Mouse (Mus musculus): ENCODE results near the gene Chmp4b.

Chmp4b gene

DNA sequence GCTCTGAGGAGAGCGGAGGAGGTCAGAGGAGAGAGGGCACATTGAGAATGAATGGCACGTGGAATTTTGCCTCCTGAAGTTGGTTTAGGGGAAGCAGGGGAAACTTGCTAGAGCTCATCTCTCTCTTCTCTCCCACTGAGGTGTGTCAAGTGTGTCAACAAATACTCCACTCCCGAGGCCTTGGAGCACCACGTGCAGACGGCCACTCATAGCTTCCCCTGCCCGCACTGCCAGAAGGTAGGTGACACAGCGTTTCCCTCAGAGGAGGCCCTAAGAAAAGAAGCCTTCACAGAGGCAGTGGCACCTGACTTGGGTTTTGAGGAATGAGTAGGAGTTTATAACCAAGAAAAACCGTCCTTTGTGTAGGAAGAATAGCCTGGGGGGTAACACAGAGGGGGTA lies 10.3 kb upstream of the Chmp4b start:
- no peak for DNase-seq (ENCODE audit: inconsistent age in 2 of 2, low spot score in 1 of 2)

- DNase-seq (ENCODE audit: inconsistent age in 2 of 2, low spot score in 1 of 2) = no peak
Observed at GRCm38 (mm10) chr2:154642005-154642459, 9.5 kb upstream of the Chmp4b start.

- no peak for DNase-seq (ENCODE audit: inconsistent age in 2 of 2, low spot score in 1 of 2)
Observed at GRCm38 (mm10) chr2:154642712-154643385, 8.7 kb upstream of the Chmp4b start.

DNA sequence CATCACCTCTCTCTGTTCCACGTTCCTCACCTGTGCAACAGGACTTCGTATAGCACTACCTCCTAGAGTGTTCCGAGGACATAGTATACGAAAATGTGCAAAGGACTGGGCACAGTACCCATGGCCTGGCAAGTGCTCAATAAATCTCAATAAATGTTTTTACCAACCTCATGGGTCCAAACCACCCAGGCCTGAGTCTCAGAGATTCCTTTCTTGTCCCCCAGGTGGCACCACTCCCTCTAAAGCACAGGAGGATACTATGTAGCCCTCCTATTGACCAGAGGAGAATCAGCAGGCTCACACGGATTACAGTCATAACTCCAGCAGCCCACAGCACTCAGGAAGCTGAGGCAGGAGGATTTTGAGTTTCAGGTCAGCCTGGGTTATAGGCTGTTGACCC lies 4.9 kb upstream of the Chmp4b start:
- DNase-seq (ENCODE audit: inconsistent age in 2 of 2, low spot score in 1 of 2) = peak in 1 of 2 experiments; percentile 71

- DNase-seq (ENCODE audit: inconsistent age in 2 of 2, low spot score in 1 of 2) = peak; percentile 64 to 89
Observed at GRCm38 (mm10) chr2:154648086-154648485, 3.4 kb upstream of the Chmp4b start.

- no peak for DNase-seq (ENCODE audit: inconsistent age in 2 of 2, low spot score in 1 of 2)
Observed at GRCm38 (mm10) chr2:154650404-154650803, 1.1 kb upstream of the Chmp4b start.

DNA sequence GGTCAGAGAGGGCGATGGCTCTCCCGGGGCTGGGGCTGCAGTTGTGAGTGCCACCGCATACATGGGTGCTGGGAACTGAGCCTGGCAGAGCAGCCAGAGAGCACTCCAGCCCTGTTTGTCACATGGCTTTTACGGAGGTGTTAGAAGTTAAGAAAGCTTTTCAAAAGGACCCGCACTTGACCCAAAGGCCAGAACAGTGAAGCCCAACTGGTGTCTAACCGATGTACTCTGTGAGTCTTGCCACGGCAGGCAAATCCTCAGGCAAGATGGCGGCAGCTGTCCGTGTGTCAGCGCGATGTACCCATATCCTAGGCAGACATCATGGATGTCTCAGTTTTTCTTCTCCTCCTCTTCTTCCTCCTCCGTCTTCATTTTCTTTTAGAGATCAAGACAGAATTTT lies 3.5 kb downstream of the Chmp4b start:
- DNase-seq (ENCODE audit: inconsistent age in 2 of 2, low spot score in 1 of 2) = no peak

DNA sequence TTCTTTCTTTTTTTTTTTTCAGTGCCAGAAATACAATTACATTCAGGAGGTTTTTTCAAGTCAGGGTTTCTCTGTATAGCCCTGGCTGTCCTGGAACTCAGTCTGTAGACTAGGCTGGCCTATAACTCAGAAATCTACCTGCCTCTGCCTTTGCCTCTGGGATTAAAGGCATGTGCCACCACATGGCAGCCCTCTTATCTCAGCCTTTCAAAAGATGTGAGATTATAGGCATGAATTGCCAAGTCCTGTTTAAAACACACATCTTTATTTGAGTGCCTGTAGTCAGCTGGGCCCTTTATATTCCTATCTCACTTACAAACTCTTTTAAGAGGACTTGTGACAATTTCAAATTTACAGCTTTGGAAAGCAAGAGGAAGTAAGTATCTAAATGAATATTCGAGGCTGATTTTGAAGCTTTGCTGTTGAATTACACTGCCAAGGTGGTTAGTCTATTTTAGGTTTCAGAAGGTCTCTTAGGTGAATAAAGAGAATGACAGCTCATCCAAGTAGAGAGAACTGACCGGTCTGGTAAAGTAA lies 4.4 kb downstream of the Chmp4b start:
- no peak for DNase-seq (ENCODE audit: inconsistent age in 2 of 2, low spot score in 1 of 2)

GRCm38 (mm10) chr2:154656710-154657485 lies 5.4 kb downstream of the Chmp4b start:
- peak; percentile 98 to 99 for DNase-seq (ENCODE audit: inconsistent age in 2 of 2, low spot score in 1 of 2)

DNA sequence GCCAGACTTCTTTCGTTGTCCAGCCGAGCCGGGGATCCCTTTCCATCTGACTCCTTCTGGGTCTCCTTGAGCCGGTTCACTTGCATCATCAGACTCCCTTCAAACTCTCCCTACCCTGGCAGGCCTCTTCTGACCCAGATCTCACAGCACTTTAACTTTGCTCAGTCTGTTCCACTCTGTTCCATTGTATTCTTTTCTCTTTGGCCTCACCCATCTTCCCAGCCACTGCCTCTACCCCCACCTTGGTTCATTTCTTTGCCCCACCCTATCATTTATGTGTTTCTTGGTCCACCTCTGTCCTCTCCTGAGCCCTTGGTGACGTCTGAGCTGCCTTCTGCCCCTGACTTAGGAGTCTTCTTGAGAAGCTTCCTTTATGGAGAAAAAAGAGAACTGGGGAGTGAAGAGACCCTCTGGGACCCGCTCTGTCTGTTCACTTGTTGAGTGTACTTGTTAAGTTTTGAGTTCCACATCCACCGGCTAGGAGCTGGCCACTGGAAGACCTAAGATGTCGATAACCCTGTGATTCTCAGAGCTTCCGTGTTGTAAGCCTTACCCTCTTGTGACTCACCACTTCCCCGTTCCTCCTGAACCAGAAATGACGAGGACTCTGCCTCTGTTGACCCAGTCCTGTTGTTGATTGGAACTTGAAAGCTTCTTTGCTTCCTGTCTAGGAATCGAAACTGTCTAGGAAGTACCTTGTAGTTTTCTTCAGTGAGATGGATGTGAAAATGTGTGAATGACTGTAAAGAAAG lies 6.2 kb downstream of the Chmp4b start:
- DNase-seq (ENCODE audit: inconsistent age in 2 of 2, low spot score in 1 of 2) = peak; percentile 55 to 87

GRCm38 (mm10) chr2:154659070-154659469 lies 7.6 kb downstream of the Chmp4b start:
- peak in 1 of 2 experiments; percentile 47 for DNase-seq (ENCODE audit: inconsistent age in 2 of 2, low spot score in 1 of 2)

DNA sequence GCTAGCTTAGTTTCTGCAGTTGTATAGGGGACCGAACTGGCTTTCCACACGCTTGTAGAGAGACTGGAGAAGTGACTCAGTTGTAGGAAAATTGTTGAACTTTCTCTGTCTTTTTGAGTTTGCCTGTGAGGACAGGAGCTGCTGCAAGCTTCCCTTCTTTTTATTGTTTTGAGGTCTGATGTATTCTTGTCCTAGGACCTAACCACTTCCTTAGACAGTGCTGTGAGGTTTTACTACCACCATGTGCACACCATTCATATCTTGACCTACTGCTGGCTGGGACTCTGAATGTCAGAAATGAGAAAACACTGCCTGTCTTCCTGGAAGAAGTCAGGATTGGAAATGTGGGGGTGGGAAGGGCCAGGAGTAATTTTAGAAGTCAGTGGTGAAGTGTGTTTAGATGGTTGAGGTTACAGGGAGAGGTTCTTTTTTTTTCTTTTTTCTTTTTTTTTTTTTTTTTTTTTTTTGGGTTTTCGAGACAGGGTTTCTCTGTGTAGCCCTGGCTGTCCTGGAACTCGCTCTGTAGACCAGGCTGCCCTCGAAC lies 8.1 kb downstream of the Chmp4b start:
- DNase-seq (ENCODE audit: inconsistent age in 2 of 2, low spot score in 1 of 2) = no peak

GRCm38 (mm10) chr2:154668680-154669079 lies 17.2 kb downstream of the Chmp4b start:
- peak in 1 of 2 experiments; percentile 69 for DNase-seq (ENCODE audit: inconsistent age in 2 of 2, low spot score in 1 of 2)

DNA sequence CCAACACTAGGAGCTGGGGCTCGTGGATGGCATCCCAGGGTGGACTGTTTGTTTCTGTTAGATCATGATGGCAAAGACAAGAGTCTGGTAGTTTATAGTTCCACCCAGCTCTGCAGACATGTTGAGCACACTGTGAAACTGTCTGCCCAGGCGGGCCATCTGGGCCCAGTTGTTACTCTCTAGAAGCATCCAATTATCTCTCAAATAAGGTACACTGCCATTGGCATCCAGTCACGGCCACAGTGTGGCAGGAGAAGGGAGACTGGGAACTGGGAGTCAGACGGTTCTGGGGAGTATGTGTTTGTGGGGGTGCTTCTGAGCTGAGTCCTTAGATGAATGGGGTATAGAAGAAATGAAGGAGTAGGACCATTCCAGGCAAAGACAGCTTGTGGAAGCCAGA lies 18.6 kb downstream of the Chmp4b start:
- no peak for DNase-seq (ENCODE audit: inconsistent age in 2 of 2, low spot score in 1 of 2)

DNA sequence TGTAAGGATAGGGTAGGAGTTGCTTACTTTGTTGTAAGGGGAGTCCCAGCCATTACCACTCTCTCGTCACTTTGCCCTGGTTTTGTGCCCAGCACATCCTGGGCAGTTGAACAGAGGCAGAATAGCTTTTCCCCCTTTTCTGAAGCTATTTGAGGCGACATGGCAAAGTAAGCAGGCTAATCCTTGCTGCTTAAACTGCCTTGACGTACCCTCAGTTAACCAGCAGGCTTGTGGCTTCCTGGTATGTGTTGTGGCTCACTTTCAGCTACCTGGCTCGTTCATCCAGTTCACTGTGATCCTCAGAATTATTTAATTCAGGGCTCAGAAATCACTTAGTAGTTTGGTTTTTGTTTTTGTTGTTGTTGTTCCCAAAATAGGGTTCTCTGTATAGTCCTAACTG lies 19.2 kb downstream of the Chmp4b start:
- DNase-seq (ENCODE audit: inconsistent age in 2 of 2, low spot score in 1 of 2) = no peak

- DNase-seq (ENCODE audit: inconsistent age in 2 of 2, low spot score in 1 of 2) = no peak
Observed at GRCm38 (mm10) chr2:154674008-154674407, 22.5 kb downstream of the Chmp4b start.

GRCm38 (mm10) chr2:154676653-154677609 lies 25.4 kb downstream of the Chmp4b start:
- no peak for DNase-seq (ENCODE audit: inconsistent age in 2 of 2, low spot score in 1 of 2)

GRCm38 (mm10) chr2:154677651-154678139 lies 26.2 kb downstream of the Chmp4b start:
- DNase-seq (ENCODE audit: inconsistent age in 2 of 2, low spot score in 1 of 2) = peak in 1 of 2 experiments; percentile 83

DNA sequence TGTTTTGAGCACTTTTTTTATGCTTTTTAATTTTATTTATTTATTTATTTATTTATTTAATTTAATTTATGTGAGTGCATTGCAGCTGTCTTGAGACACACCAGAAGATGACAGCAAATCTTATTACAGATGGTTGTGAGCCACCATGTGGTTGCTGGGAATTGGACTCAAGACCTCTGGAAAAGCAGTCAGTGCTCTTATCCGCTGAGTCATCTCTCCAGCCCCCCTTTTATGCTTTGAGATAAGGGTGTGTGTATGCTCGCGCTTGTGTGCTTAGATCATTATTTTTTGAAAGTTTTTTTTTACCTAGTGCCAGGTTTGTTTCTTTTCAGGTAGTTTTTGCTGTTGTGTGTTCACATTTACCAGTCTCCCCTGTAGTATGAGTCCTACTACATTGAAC lies 27.5 kb downstream of the Chmp4b start:
- peak; percentile 50 to 73 for DNase-seq (ENCODE audit: inconsistent age in 2 of 2, low spot score in 1 of 2)

DNA sequence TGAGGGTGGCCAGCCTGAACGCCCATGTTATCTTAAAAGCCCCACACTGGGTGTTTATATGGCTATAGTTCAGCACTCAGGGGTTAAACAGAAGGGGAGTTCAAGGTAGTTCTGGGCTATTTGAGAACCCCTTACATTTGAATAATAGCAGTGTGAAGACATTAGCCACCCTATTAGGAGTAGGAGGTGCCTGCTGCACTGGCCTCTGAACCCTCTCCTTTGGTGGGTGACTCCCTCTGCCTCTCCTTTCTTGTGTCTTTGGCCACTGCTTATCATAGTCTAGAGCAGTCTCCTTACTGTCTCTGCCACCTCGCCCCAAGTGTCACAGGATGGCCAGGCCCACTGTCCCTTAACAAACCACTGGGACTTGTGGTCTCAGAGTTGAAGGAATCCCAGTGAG lies 28.8 kb downstream of the Chmp4b start:
- DNase-seq (ENCODE audit: inconsistent age in 2 of 2, low spot score in 1 of 2) = no peak

Measured in adrenal gland, adult (tissue).